Mouse (Mus musculus) cortical plate, adult 2 months (tissue): ENCODE measurements around the gene Akap12.

Source experiments
- CTCF ChIP-seq: fragments of 200-500 bp; IDR thresholded peaks from 2 replicates; pipeline ENCODE4 v1.5.1; 2011; ENCODE audit warnings: mild to moderate bottlenecking, control low read depth, low read length; ENCODE audit not compliant: insufficient read depth; ENCODE audit errors: extremely low read depth
- POLR2A ChIP-seq: fragments of 200-500 bp; IDR thresholded peaks from 2 replicates; pipeline ENCODE4 v1.6.1; 2011; ENCODE audit warnings: mild to moderate bottlenecking, low read length, control low read depth; ENCODE audit not compliant: insufficient read depth; ENCODE audit errors: extremely low read depth

- TF ChIP-seq CTCF = no peak
- no peak for TF ChIP-seq POLR2A
Measured at GRCm38 (mm10) chr10:4290145-4290544, 24.0 kb downstream of the Akap12 start.
